ENCODE assay signal across 23 mouse cellular contexts in the genomic region with DNA sequence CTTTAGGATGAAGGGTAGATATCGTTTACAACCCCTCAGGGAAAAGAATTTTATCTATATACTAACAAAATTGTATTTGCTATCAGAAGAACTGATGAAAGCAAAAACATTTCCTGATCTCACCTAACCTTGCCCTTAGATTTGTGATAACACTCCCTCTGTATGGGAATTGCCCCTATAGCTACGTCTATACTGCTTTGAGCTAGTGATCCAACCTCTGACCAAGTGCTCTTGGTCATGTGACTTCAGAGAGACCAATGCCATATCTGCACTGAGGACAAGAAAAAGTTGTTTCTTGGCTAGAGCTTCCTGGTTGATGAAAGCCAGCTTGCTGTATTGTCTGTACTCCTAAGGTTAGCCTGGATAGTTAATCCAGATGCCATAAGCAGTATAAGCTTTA. TPM values are rescaled to one million over a fixed set of nuclear protein-coding genes. Genes with fewer than 3 reads are reported as not detected.
"Had no signal": no experiment of that assay in that cellular context is flagged by ENCODE, and none has a peak within 500 bp of the region (broad histone marks: within the 10 kb centered on the region; RNA-seq: fewer than 3 reads in every experiment).

No protein-coding gene starts in this region.

- H3K27me3 ChIP-seq: heart, embryonic 12.5 days; hindbrain, embryonic 13.5 days; hindbrain, embryonic 15.5 days; kidney, embryonic 15.5 days; limb, embryonic 12.5 days; liver, embryonic 13.5 days; liver, embryonic 15.5 days had no signal

- DNase-seq: forebrain, postnatal 0 days; gastrocnemius, postnatal 14 days; gastrocnemius, postnatal 36 days; heart, adult 18-20 months; heart, postnatal 10 days; kidney, adult 18-20 months; kidney, adult 9 months; kidney, postnatal 14 days; kidney, postnatal 36 days; liver, embryonic 13.5 days had no signal

- H3K9ac ChIP-seq: forebrain, postnatal 0 days; heart, embryonic 12.5 days; hindbrain, embryonic 13.5 days; hindbrain, embryonic 15.5 days; kidney, embryonic 15.5 days; limb, embryonic 12.5 days; liver, embryonic 13.5 days; liver, embryonic 15.5 days had no signal

- H3K4me1 ChIP-seq: hindbrain, embryonic 13.5 days; hindbrain, embryonic 15.5 days; kidney, embryonic 15.5 days; limb, embryonic 10.5 days; limb, embryonic 12.5 days; liver, embryonic 13.5 days; liver, embryonic 15.5 days had no signal

- H3K4me2 ChIP-seq: heart, embryonic 12.5 days; hindbrain, embryonic 13.5 days; hindbrain, embryonic 15.5 days; kidney, embryonic 15.5 days; limb, embryonic 12.5 days; liver, embryonic 11.5 days; liver, embryonic 13.5 days; liver, embryonic 15.5 days had no signal

- ATAC-seq: forebrain, postnatal 0 days; hindbrain, postnatal 0 days had no signal

- H3K4me3 ChIP-seq: heart, embryonic 12.5 days; hindbrain, embryonic 13.5 days; hindbrain, embryonic 15.5 days; kidney, embryonic 15.5 days; layer of hippocampus, adult 2 months; left cerebral cortex, adult 2 months; limb, embryonic 10.5 days; limb, embryonic 12.5 days; liver, embryonic 13.5 days; liver, embryonic 15.5 days had no signal

- H3K9me3 ChIP-seq: heart, embryonic 12.5 days; hindbrain, embryonic 13.5 days; hindbrain, embryonic 15.5 days; kidney, embryonic 15.5 days; limb, embryonic 10.5 days; limb, embryonic 12.5 days; liver, embryonic 13.5 days; liver, embryonic 15.5 days had no signal

- H3K36me3 ChIP-seq: heart, embryonic 12.5 days; hindbrain, embryonic 13.5 days; hindbrain, embryonic 15.5 days; kidney, embryonic 15.5 days; limb, embryonic 10.5 days; limb, embryonic 12.5 days; liver, embryonic 13.5 days; liver, embryonic 15.5 days had no signal

- H3K27ac ChIP-seq: hindbrain, embryonic 13.5 days; hindbrain, embryonic 15.5 days; hindbrain, postnatal 0 days; kidney, embryonic 15.5 days; kidney, postnatal 0 days; layer of hippocampus, adult 2 months; left cerebral cortex, adult 2 months; limb, embryonic 10.5 days; limb, embryonic 12.5 days; liver, embryonic 13.5 days; liver, embryonic 15.5 days had no signal

RNA-seq across cellular contexts. Expression of gene Pla2r1, which starts 48.2 kb away (rescaled TPM):
- total RNA-seq: hematopoietic stem cell, adult 5-6 weeks had no signal
